Mouse (Mus musculus): ENCODE measurements around the gene Arl8a.

- TF ChIP-seq GATA1 (IDR thresholded peaks at IDR 0.05; ENCODE audit: low read length) (no peak), TAL1 (IDR thresholded peaks at IDR 0.05; ENCODE audit: low read length) (no peak)
These were observed 9.7 kb downstream of the Arl8a start for GRCm38 (mm10) chr1:135156300-135156699.
